Comparison of ENCODE assay signal across 36 mouse cellular contexts in the genomic region with DNA sequence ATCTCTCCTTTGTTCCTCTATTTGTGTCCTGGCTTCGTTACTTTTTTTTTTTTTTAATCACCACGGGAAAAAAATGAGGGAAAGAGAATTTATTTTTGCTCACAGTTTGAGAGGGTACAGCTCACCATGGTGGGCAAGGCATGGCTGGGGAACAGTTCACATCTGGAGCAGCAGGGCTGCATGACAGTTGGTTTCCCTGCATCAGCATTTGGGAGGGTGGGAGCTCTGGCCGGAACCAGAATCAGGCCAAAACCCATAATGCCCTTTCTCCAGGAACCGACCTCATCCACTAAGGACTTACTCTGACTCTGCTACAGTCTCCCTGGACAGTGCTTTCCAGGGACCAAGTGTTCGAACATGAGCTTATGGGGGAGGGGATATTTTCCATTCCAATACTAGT. TPM values are rescaled to one million over a fixed set of nuclear protein-coding genes. Genes with fewer than 3 reads are reported as not detected.
DNase-seq lines count a peak whose midpoint lies in the region; ATAC-seq and TF ChIP-seq lines count a peak whose summit lies in the region.
"Had no signal": no experiment of that assay in that cellular context is flagged by ENCODE, and none has a peak within 500 bp of the region (broad histone marks: within the 10 kb centered on the region; RNA-seq: fewer than 3 reads in every experiment).

No protein-coding gene starts in this region.

- no peak overlapping the region for H3K9ac ChIP-seq in hindbrain, postnatal 0 days (replicated peaks; ENCODE audit: low read length)
- no peak overlapping the region for H3K9ac ChIP-seq in forebrain, embryonic 12.5 days
- H3K9ac ChIP-seq in forebrain, embryonic 14.5 days (ENCODE audit: low read length): no peak overlapping the region
- no peak overlapping the region for H3K9ac ChIP-seq in neural tube, embryonic 13.5 days
- H3K9ac ChIP-seq: heart, embryonic 15.5 days; liver, embryonic 12.5 days; liver, postnatal 0 days; midbrain, embryonic 13.5 days had no signal

- H3K27me3 ChIP-seq in hindbrain, embryonic 10.5 days (ENCODE audit: insufficient read depth, poor library complexity, severe bottlenecking): no peaks in the 10 kb centered on the region; the same call in 1 of the 2 replicates
- H3K27me3 ChIP-seq in hindbrain, postnatal 0 days (ENCODE audit: insufficient read depth, low read length): no peaks in the 10 kb centered on the region
- 0 out of 2 replicates have a peak, but pooled peaks cover 5% of the 10 kb centered on the region for H3K27me3 ChIP-seq in forebrain, embryonic 12.5 days
- no peaks in the 10 kb centered on the region for H3K27me3 ChIP-seq in forebrain, embryonic 14.5 days (replicated peaks; ENCODE audit: control insufficient read depth, insufficient read depth, low read length)
- no peaks in the 10 kb centered on the region for H3K27me3 ChIP-seq in neural tube, embryonic 13.5 days
- H3K27me3 ChIP-seq: midbrain, embryonic 13.5 days had no signal

- no peak overlapping the region for H3K4me2 ChIP-seq in hindbrain, postnatal 0 days (ENCODE audit: low read depth, low read length)
- no peak overlapping the region for H3K4me2 ChIP-seq in forebrain, embryonic 12.5 days
- no peak overlapping the region for H3K4me2 ChIP-seq in forebrain, embryonic 14.5 days (ENCODE audit: low read length)
- no peak overlapping the region for H3K4me2 ChIP-seq in neural tube, embryonic 13.5 days
- H3K4me2 ChIP-seq: heart, embryonic 15.5 days; liver, embryonic 12.5 days; midbrain, embryonic 13.5 days had no signal

- no peak overlapping the region for H3K4me3 ChIP-seq in hindbrain, embryonic 10.5 days
- no peak overlapping the region for H3K4me3 ChIP-seq in hindbrain, postnatal 0 days (ENCODE audit: low read length)
- no peak overlapping the region for H3K4me3 ChIP-seq in forebrain, embryonic 12.5 days (replicated peaks)
- no peak overlapping the region for H3K4me3 ChIP-seq in forebrain, embryonic 14.5 days (ENCODE audit: low read depth, low read length)
- no peak overlapping the region for H3K4me3 ChIP-seq in neural tube, embryonic 13.5 days
- H3K4me3 ChIP-seq: erythroblast, embryonic 14.5 days; heart, adult 2 months; heart, embryonic 15.5 days; liver, embryonic 12.5 days; megakaryocyte, embryonic 14.5 days; midbrain, embryonic 13.5 days had no signal

- WGBS in hindbrain, embryonic 10.5 days: 71% methylated on average over 5 of the region's 5 CpGs
- WGBS in hindbrain, postnatal 0 days: 67% methylated on average over 5 of the region's 5 CpGs
- whole genome bisulfite sequencing in forebrain, embryonic 12.5 days: 60% methylated on average over 5 of the region's 5 CpGs
- 60% methylated on average over 5 of the region's 5 CpGs for WGBS in forebrain, embryonic 14.5 days
- 71% methylated on average over 5 of the region's 5 CpGs for WGBS in neural tube, embryonic 13.5 days

- DNase-seq in hindbrain, embryonic 10.5 days (ENCODE audit: low spot score): no peak
- no peak for DNase-seq in hindbrain, postnatal 0 days (ENCODE audit: low spot score)
- no peak for DNase-seq in forebrain, embryonic 14.5 days (ENCODE audit: low spot score)
- DNase-seq in thymus, postnatal 14 days: no peak
- DNase-seq in cerebellum, postnatal 14 days: no peak
- DNase-seq: adrenal gland, postnatal 25 days; cerebellum, adult 11-12 months; cerebellum, adult 9-11 months; gastrocnemius, postnatal 36 days; heart, adult 2 months; kidney, adult 8-10 months; kidney, postnatal 4 days; liver, postnatal 0 days; lung, postnatal 4 days; thymus, adult 2 months; thymus, postnatal 4 days had no signal

- TF ChIP-seq CTCF in hindbrain, postnatal 0 days (IDR thresholded peaks at IDR 0.05; ENCODE audit: low read depth): no peak

- H3K4me1 ChIP-seq in hindbrain, embryonic 10.5 days (replicated peaks): peaks cover 47% of the 10 kb centered on the region
- 0 out of 2 replicates have a peak, but pooled peaks cover 4% of the 10 kb centered on the region for H3K4me1 ChIP-seq in hindbrain, postnatal 0 days (ENCODE audit: insufficient read depth, low read length)
- peaks cover 29% of the 10 kb centered on the region for H3K4me1 ChIP-seq in forebrain, embryonic 12.5 days
- peaks cover 18% of the 10 kb centered on the region for H3K4me1 ChIP-seq in forebrain, embryonic 14.5 days (ENCODE audit: control insufficient read depth, insufficient read depth, low read length)
- H3K4me1 ChIP-seq in neural tube, embryonic 13.5 days (replicated peaks): peaks cover 48% of the 10 kb centered on the region
- H3K4me1 ChIP-seq: heart, embryonic 15.5 days; liver, embryonic 12.5 days had no signal

- ATAC-seq in hindbrain, postnatal 0 days: no peak
- no peak for ATAC-seq in forebrain, embryonic 12.5 days (ENCODE audit: low FRiP score)
- no peak for ATAC-seq in forebrain, embryonic 14.5 days
- no peak for ATAC-seq in neural tube, embryonic 13.5 days (ENCODE audit: low read depth)
- ATAC-seq: CD4-positive, CD25-positive, alpha-beta regulatory T cell, adult 4 months; intestine, embryonic 16.5 days; liver, embryonic 12.5 days; liver, postnatal 0 days; lung, postnatal 0 days had no signal

- H3K27ac ChIP-seq in hindbrain, embryonic 10.5 days: peak overlapping the region; percentile 72
- no peak overlapping the region for H3K27ac ChIP-seq in hindbrain, postnatal 0 days
- peak overlapping the region; percentile 65; the same call in 1 of the 2 replicates for H3K27ac ChIP-seq in forebrain, embryonic 12.5 days
- H3K27ac ChIP-seq in forebrain, embryonic 14.5 days (ENCODE audit: low read depth, low read length): peak overlapping the region; percentile 87
- H3K27ac ChIP-seq in neural tube, embryonic 13.5 days (replicated peaks): peak overlapping the region; percentile 74; the same call in 1 of the 2 replicates
- H3K27ac ChIP-seq: heart, adult 2 months; heart, embryonic 15.5 days; kidney, postnatal 0 days; liver, embryonic 12.5 days had no signal

- no peaks in the 10 kb centered on the region for H3K36me3 ChIP-seq in hindbrain, embryonic 10.5 days
- H3K36me3 ChIP-seq in hindbrain, postnatal 0 days (ENCODE audit: insufficient read depth, low read length): no peaks in the 10 kb centered on the region
- no peaks in the 10 kb centered on the region for H3K36me3 ChIP-seq in forebrain, embryonic 12.5 days (replicated peaks)
- no peaks in the 10 kb centered on the region for H3K36me3 ChIP-seq in forebrain, embryonic 14.5 days (ENCODE audit: control insufficient read depth, insufficient read depth, low read length)
- H3K36me3 ChIP-seq in neural tube, embryonic 13.5 days: no peaks in the 10 kb centered on the region
- H3K36me3 ChIP-seq: heart, embryonic 15.5 days; liver, embryonic 12.5 days; midbrain, embryonic 13.5 days had no signal

- H3K9me3 ChIP-seq in hindbrain, embryonic 10.5 days: no peaks in the 10 kb centered on the region
- no peaks in the 10 kb centered on the region for H3K9me3 ChIP-seq in hindbrain, postnatal 0 days (ENCODE audit: low read length)
- no peaks in the 10 kb centered on the region for H3K9me3 ChIP-seq in forebrain, embryonic 12.5 days
- H3K9me3 ChIP-seq in forebrain, embryonic 14.5 days (replicated peaks; ENCODE audit: control insufficient read depth, low read length): no peaks in the 10 kb centered on the region
- no peaks in the 10 kb centered on the region for H3K9me3 ChIP-seq in neural tube, embryonic 13.5 days
- H3K9me3 ChIP-seq: heart, embryonic 15.5 days; liver, embryonic 12.5 days; midbrain, embryonic 13.5 days had no signal

RNA-seq across cellular contexts. Expression of gene Ghrhr, which starts 13.2 kb away (rescaled TPM):
- not detected in 2 replicates for polyA plus RNA-seq in hindbrain, embryonic 10.5 days (2016; fragmentation: Nextera tagmentation; extraction: Ambion mirVana)
- total RNA-seq in hindbrain, postnatal 0 days (2014; rRNA removed): not detected in 2 replicates
- not detected in 2 replicates for polyA plus RNA-seq in hindbrain, postnatal 0 days (2015; fragmentation: Nextera tagmentation; extraction: Ambion mirVana)
- not detected in 2 replicates for polyA plus RNA-seq in forebrain, embryonic 12.5 days (2016; fragmentation: Nextera tagmentation; extraction: Ambion mirVana)
- not detected in 2 replicates for polyA plus RNA-seq in forebrain, embryonic 14.5 days (2014; fragmentation: Nextera tagmentation; extraction: Ambion mirVana)
- polyA plus RNA-seq in neural tube, embryonic 13.5 days (2015; fragmentation: Nextera tagmentation; extraction: Ambion mirVana): not detected in 2 replicates
- total RNA-seq: adrenal gland, postnatal 25 days; gastrocnemius, adult 18-20 months; gastrocnemius, postnatal 36 days; heart, adult 2 months; heart, postnatal 25 days; layer of hippocampus, adult 8-10 months; layer of hippocampus, postnatal 25 days; left cerebral cortex, adult 8-10 months; left cerebral cortex, postnatal 36 days; monocyte, adult 5-6 weeks had no signal
- polyA plus RNA-seq: CD4-positive, CD25-positive, alpha-beta regulatory T cell, adult 4 months; embryonic facial prominence, embryonic 14.5 days; erythroblast, embryonic 14.5 days; heart, adult 2 months; heart, embryonic 15.5 days; limb, embryonic 14.5 days; liver, embryonic 12.5 days; midbrain, embryonic 13.5 days had no signal

RNA-seq across cellular contexts. Expression of gene Aqp1, which starts 53.1 kb away (rescaled TPM):
- polyA plus RNA-seq in hindbrain, embryonic 10.5 days (2016; fragmentation: Nextera tagmentation; extraction: Ambion mirVana): 0.60 and 2.3 TPM in 2 replicates
- 17.0 and 32.6 TPM in 2 replicates for total RNA-seq in hindbrain, postnatal 0 days (2014; rRNA removed)
- 19.5 and 21.7 TPM in 2 replicates for polyA plus RNA-seq in hindbrain, postnatal 0 days (2015; fragmentation: Nextera tagmentation; extraction: Ambion mirVana)
- polyA plus RNA-seq in forebrain, embryonic 12.5 days (2016; fragmentation: Nextera tagmentation; extraction: Ambion mirVana): 3.2 and 4.9 TPM in 2 replicates
- 2.8 and 2.9 TPM in 2 replicates for polyA plus RNA-seq in forebrain, embryonic 14.5 days (2014; fragmentation: Nextera tagmentation; extraction: Ambion mirVana)
- polyA plus RNA-seq in neural tube, embryonic 13.5 days (2015; fragmentation: Nextera tagmentation; extraction: Ambion mirVana): 4.7 and 5.5 TPM in 2 replicates
- total RNA-seq: monocyte, adult 5-6 weeks had no signal
- polyA plus RNA-seq: CD4-positive, CD25-positive, alpha-beta regulatory T cell, adult 4 months had no signal
